Comparison of ENCODE assay signal across 10 mouse cellular contexts in the genomic region with DNA sequence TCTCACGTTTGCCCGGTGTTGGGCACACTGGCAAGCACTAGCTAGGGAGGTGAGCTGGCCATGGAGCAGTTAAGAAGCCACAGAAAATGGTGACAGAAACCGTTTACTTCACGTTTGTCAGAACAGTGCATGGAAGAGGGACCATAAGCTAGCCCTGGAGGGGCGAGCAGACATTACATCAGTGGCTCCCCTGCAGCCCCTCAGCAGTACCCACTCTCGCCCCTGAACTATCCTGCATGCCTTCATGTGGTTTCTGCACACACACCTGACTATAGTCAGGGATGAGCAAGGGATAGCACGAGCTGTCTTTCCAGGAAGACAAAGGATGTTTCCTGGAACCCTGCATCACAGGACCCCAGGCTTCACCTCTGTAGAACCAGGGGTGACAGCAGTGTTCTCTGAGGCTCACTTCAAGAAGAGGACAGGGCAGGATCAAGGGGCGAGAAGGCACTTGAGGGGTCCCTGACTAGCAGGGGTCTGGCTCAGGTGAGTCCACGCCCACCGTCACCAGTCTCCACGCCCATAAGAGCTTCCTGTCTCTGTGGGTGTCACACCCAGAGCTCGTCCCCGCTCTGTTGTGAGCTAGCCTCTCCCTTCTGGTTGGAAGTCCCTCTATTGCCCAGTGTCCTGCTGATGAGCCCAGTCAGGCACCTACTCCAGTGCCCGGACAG. TPM values are rescaled to one million over a fixed set of nuclear protein-coding genes. Genes with fewer than 3 reads are reported as not detected.
DNase-seq lines count a peak whose midpoint lies in the region; ATAC-seq and TF ChIP-seq lines count a peak whose summit lies in the region.
"Had no signal": no experiment of that assay in that cellular context is flagged by ENCODE, and none has a peak within 500 bp of the region (broad histone marks: within the 10 kb centered on the region; RNA-seq: fewer than 3 reads in every experiment).

No protein-coding gene starts in this region.

- no peak for TF ChIP-seq CTCF in gastrocnemius, adult 2 months (IDR thresholded peaks at IDR 0.05)

- no peaks in the 10 kb centered on the region for H3K36me3 ChIP-seq in liver, embryonic 11.5 days (ENCODE audit: control insufficient read depth, insufficient read depth, low read length)
- H3K36me3 ChIP-seq in limb, embryonic 12.5 days: no peaks in the 10 kb centered on the region

- peak; percentile 17 for DNase-seq in gastrocnemius, adult 2 months
- DNase-seq in gastrocnemius, postnatal 14 days: no peak
- DNase-seq in liver, embryonic 11.5 days (ENCODE audit: low spot score): no peak
- DNase-seq in liver: no peak
- DNase-seq in urinary bladder, adult 18-20 months (ENCODE audit: low spot score in 2 of 2): no peak
- no peak for DNase-seq in right cerebral cortex, postnatal 4 days

- WGBS in liver, embryonic 11.5 days: 69% methylated on average over 14 of the region's 14 CpGs
- 78% methylated on average over 14 of the region's 14 CpGs for WGBS in limb, embryonic 12.5 days

- no peak overlapping the region for H3K9ac ChIP-seq in liver, embryonic 11.5 days (ENCODE audit: low read depth, low read length)
- no peak overlapping the region for H3K9ac ChIP-seq in limb, embryonic 12.5 days (replicated peaks)
- H3K9ac ChIP-seq: liver, postnatal 0 days had no signal

- intact Hi-C loops in gastrocnemius, adult 2 months (cut with DNase I): no loop called here
- intact Hi-C loops in gastrocnemius, postnatal 14 days (cut with DNase I; ENCODE audit: low total_unique reads): no loop called here

- H3K27ac ChIP-seq in gastrocnemius, adult 2 months: no peak overlapping the region
- H3K27ac ChIP-seq in liver, embryonic 11.5 days (ENCODE audit: low read depth, low read length): no peak overlapping the region
- no peak overlapping the region for H3K27ac ChIP-seq in limb, embryonic 12.5 days
- H3K27ac ChIP-seq: heart, adult 2 months had no signal

- no peaks in the 10 kb centered on the region for H3K27me3 ChIP-seq in liver, embryonic 11.5 days (replicated peaks; ENCODE audit: control insufficient read depth, insufficient read depth, low read length)
- no peaks in the 10 kb centered on the region for H3K27me3 ChIP-seq in limb, embryonic 12.5 days

- no peak overlapping the region for H3K4me3 ChIP-seq in gastrocnemius, adult 2 months
- H3K4me3 ChIP-seq in liver, embryonic 11.5 days (ENCODE audit: low read depth, low read length): no peak overlapping the region
- no peak overlapping the region for H3K4me3 ChIP-seq in limb, embryonic 12.5 days (replicated peaks)
- H3K4me3 ChIP-seq: heart, adult 2 months had no signal

- H3K4me2 ChIP-seq in liver, embryonic 11.5 days: no peak overlapping the region
- no peak overlapping the region for H3K4me2 ChIP-seq in limb, embryonic 12.5 days

- 0 out of 2 replicates have a peak, but pooled peaks have one; percentile 7 for ATAC-seq in liver, embryonic 11.5 days (replicated peaks; ENCODE audit: low FRiP score)
- peak; percentile 53 for ATAC-seq in activated CD4-positive, CD25-positive, alpha-beta regulatory T cell, adult 4 months
- ATAC-seq in limb, embryonic 12.5 days (ENCODE audit: insufficient number of reproducible peaks, insufficient read depth, low FRiP score, low TSS enrichment, low read depth): peak; percentile 26; the same call in 1 of the 2 replicates

- no peaks in the 10 kb centered on the region for H3K9me3 ChIP-seq in liver, embryonic 11.5 days (ENCODE audit: control insufficient read depth, low read length)
- no peaks in the 10 kb centered on the region for H3K9me3 ChIP-seq in limb, embryonic 12.5 days

- no peaks in the 10 kb centered on the region for H3K4me1 ChIP-seq in liver, embryonic 11.5 days (replicated peaks; ENCODE audit: control insufficient read depth, insufficient read depth, low read length)
- peaks cover 16% of the 10 kb centered on the region for H3K4me1 ChIP-seq in limb, embryonic 12.5 days (replicated peaks)

RNA-seq across cellular contexts. Expression of gene Tlr5, which starts 35.6 kb away (rescaled TPM):
- total RNA-seq in gastrocnemius, adult 2 months (2021): 1 to 10 TPM; 1.1 to 3.8 TPM
- 1 to 10 TPM; 2.0 to 2.1 TPM for total RNA-seq in gastrocnemius, postnatal 14 days (2021)
- 0.48 and 0.49 TPM in 2 replicates for polyA plus RNA-seq in liver, embryonic 11.5 days (2014; fragmentation: Nextera tagmentation; extraction: Ambion mirVana)
- under 1 TPM in 1 of 2 experiments, not detected in 1; 0.27 TPM for polyA plus RNA-seq in activated CD4-positive, CD25-positive, alpha-beta regulatory T cell, adult 4 months (2017; shearing (Covaris generic))
- polyA plus RNA-seq in limb, embryonic 12.5 days (2016; fragmentation: Nextera tagmentation; extraction: Ambion mirVana): 0.50 and 0.81 TPM in 2 replicates
